Mouse (Mus musculus) megakaryocyte-erythroid progenitor cell, adult 5 weeks (primary cell): ENCODE data around the gene Supt20. TPM values are rescaled to one million over a fixed set of nuclear protein-coding genes. Genes with fewer than 3 reads are reported as not detected.

Experiments
- polyA plus RNA-seq: library from polyadenylated mRNA; stranded (reverse); fragments of >175 nt; gene quantifications from 2 replicates; pipeline ENCODE4 v1.2.3, GENCODE M21; 2012

The Supt20 gene
- polyA plus RNA-seq: 6.5 and 7.8 TPM in 2 replicates

GRCm38 (mm10) chr3:54692202-54693055 lies at the start of gene Supt20:
Gene Supt20, plus strand, starts transcription at chr3:54692807.

GRCm38 (mm10) chr3:54714253-54714652 lies 21.6 kb downstream of the Supt20 start, which contains the start of gene Gm21958:
Gene Gm21958, minus strand, starts transcription at chr3:54714353.

GRCm38 (mm10) chr3:54735247-54736046 lies 42.8 kb downstream of the Supt20 start, which contains the start of the genes Exosc8 and Alg5:
Gene Exosc8, minus strand, starts transcription at chr3:54735393.
Gene Alg5, plus strand, starts transcription at chr3:54735539.

GRCm38 (mm10) chr3:54755145-54756041 lies 62.8 kb downstream of the Supt20 start, which contains the start of gene Smad9:
Gene Smad9, plus strand, starts transcription at chr3:54755582.

Other genes with a start within 250 kb of the Supt20 start
- gene Gm21958, start 21.5 kb downstream of the Supt20 start, polyA plus RNA-seq: not detected in 2 replicates
- gene Exosc8, start 42.6 kb downstream of the Supt20 start, polyA plus RNA-seq: 47.2 and 61.3 TPM in 2 replicates
- gene Alg5, start 42.7 kb downstream of the Supt20 start, polyA plus RNA-seq: 2.8 and 3.3 TPM in 2 replicates
- not detected in 2 replicates for gene Smad9, start 62.8 kb downstream of the Supt20 start, polyA plus RNA-seq
- 110 and 135 TPM in 2 replicates for gene Rfxap, start 115.0 kb downstream of the Supt20 start, polyA plus RNA-seq
- gene Sertm1, start 223.1 kb downstream of the Supt20 start, polyA plus RNA-seq: not detected in 2 replicates